Mouse (Mus musculus) monocyte, adult 5-6 weeks (primary cell): ENCODE data around the gene Asic2. TPM values are rescaled to one million over a fixed set of nuclear protein-coding genes. Genes with fewer than 3 reads are reported as not detected.

Experiments
- ATAC-seq: fragments of 153-309, 156-312 bp; replicated peaks from 2 replicates; pipeline ENCODE4 v1.8.0; 2017; ENCODE audit warnings: mild to moderate bottlenecking; ENCODE audit not compliant: low TSS enrichment, insufficient number of reproducible peaks, severe bottlenecking, poor library complexity, low FRiP score
- total RNA-seq: library from RNA; stranded (forward); fragments of 200-1000, 200-491, 200-594 nt; gene quantifications from 3 replicates; pipeline ENCODE4 v1.2.3, GENCODE M21; 2017

Gene Asic2
- total RNA-seq, 1 experiment from 2014 or later, result not detected

- no peak for ATAC-seq
These were observed 1124.8 kb downstream of the Asic2 start for GRCm38 (mm10) chr11:80843435-80843834.

GRCm38 (mm10) chr11:80838724-80839123 lies 1129.5 kb downstream of the Asic2 start:
- ATAC-seq, result no peak

DNA sequence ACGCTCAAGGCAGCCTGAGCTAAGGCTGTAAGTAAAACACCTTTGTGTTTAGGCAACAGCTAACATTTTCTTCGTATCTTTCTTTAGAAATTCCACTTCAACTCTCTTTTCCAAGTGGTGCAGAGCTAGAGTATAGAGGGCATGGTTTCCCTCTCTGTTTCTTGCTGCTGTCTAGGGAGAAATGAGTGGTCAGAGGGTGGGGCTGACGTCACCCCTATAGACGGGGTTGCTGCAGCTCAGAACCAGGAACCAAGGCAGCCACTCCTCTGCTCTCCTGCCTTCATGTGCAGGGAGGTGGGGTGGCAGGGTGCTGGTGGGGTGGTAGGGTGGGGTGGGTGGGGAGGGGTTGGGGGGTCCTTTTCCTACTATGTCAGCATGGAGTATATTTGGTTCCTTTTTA lies 1132.4 kb downstream of the Asic2 start:
- ATAC-seq, result no peak

GRCm38 (mm10) chr11:80835395-80835794 lies 1132.9 kb downstream of the Asic2 start:
- no peak for ATAC-seq

Other genes starting within 250 kb of the Asic2 start
- gene 5530401A14Rik, start 107.8 kb downstream of the Asic2 start, total RNA-seq, result not detected in 3 replicates
- gene Ccl2, start 67.1 kb upstream of the Asic2 start, total RNA-seq, result 3.4 to 5.0 TPM in 2 of 3 replicates, not detected in the other
- gene Gm17268, start 70.1 kb upstream of the Asic2 start, total RNA-seq, result not detected in 3 replicates
- not detected in 3 replicates for gene Ccl7, start 77.3 kb upstream of the Asic2 start, total RNA-seq
- not detected in 3 replicates for gene Ccl11, start 89.4 kb upstream of the Asic2 start, total RNA-seq
- not detected in 3 replicates for gene Ccl12, start 133.4 kb upstream of the Asic2 start, total RNA-seq
- not detected in 3 replicates for gene Ccl8, start 146.7 kb upstream of the Asic2 start, total RNA-seq